Mouse (Mus musculus): ENCODE data around the gene Zscan20. TPM values are rescaled to one million over a fixed set of nuclear protein-coding genes. Genes with fewer than 3 reads are reported as not detected.

Zscan20 gene
- polyA plus RNA-seq, 1 experiment from 2014 or later: 5.5 TPM

DNA sequence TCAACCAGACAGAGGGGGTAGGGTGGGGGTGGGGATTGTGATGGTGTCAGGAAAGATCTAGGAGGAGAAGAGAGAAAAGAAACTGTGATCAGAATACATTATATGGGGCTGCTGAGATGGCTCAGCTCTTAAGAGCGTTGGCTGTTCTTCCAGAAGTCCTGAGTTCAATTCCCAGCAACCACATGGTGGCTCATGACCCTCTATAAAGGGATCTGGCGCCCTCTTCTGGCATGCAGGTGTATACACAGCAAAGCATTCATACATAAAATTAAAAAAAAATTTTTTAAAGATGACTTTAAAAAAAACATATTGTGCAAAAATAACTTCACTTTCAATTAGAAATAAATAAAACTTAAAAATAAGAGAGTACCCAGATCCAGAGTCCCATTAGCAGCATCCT, 66.5 kb downstream of the Zscan20 start:
- Histone ChIP-seq H3K27ac (replicated peaks) (no peak overlapping the region), H3K9me3 (no peaks in the 10 kb centered on the region), H3K4me3 (no peak overlapping the region), H3K9ac (replicated peaks) (no peak overlapping the region), H3K27me3 (no peaks in the 10 kb centered on the region), H3K36me3 (peaks cover 4% of the 10 kb centered on the region; the same call in 1 of the 2 replicates), H3K4me1 (no peaks in the 10 kb centered on the region), H3K4me2 (replicated peaks) (no peak overlapping the region)
- 21% methylated on average over 2 of the region's 2 CpGs for WGBS
- ATAC-seq (replicated peaks): no peak

Other genes starting within 250 kb of the Zscan20 start
- 1.6 and 1.9 TPM in 2 replicates for gene Tlr12, start 8.5 kb upstream of the Zscan20 start, polyA plus RNA-seq (2015; fragmentation: Nextera tagmentation; extraction: Ambion mirVana)
- gene Phc2, start 44.6 kb upstream of the Zscan20 start, polyA plus RNA-seq (2015; fragmentation: Nextera tagmentation; extraction: Ambion mirVana): 88.3 and 102 TPM in 2 replicates
- gene A3galt2, start 145.3 kb upstream of the Zscan20 start, polyA plus RNA-seq (2015; fragmentation: Nextera tagmentation; extraction: Ambion mirVana): 0.45 and 0.61 TPM in 2 replicates
- gene Zfp362, start 195.9 kb upstream of the Zscan20 start, polyA plus RNA-seq (2015; fragmentation: Nextera tagmentation; extraction: Ambion mirVana): 45.5 and 51.3 TPM in 2 replicates

Data from forebrain, embryonic 15.5 days (tissue).